Mouse (Mus musculus) erythroblast, embryonic 14.5 days (primary cell): ENCODE measurements around the gene Gipc1. TPM values are rescaled to one million over a fixed set of nuclear protein-coding genes. Genes with fewer than 3 reads are reported as not detected.

Source experiments
- H3K27me3 ChIP-seq: 2 replicates; pipeline ENCODE4 v1.6.1; 2012; ENCODE audit warnings: inconsistent platforms; ENCODE audit not compliant: control insufficient read depth
- H3K36me3 ChIP-seq: 2 replicates; pipeline ENCODE4 v1.6.1; 2012; ENCODE audit warnings: mild to moderate bottlenecking, inconsistent platforms; ENCODE audit not compliant: control insufficient read depth
- H3K4me1 ChIP-seq: 2 replicates; pipeline ENCODE4 v1.6.1; 2012; ENCODE audit warnings: inconsistent platforms; ENCODE audit not compliant: control insufficient read depth
- H3K4me3 ChIP-seq: replicated peaks from 2 replicates; pipeline ENCODE3; 2012; ENCODE audit warnings: moderate library complexity, mild to moderate bottlenecking, inconsistent platforms
- H3K9me3 ChIP-seq: 2 replicates; pipeline ENCODE4 v1.6.1; 2012; ENCODE audit warnings: low read length, inconsistent platforms, mixed read lengths; ENCODE audit not compliant: control insufficient read depth
- GATA1 ChIP-seq: IDR thresholded peaks from 2 replicates; pipeline ENCODE4 v1.6.1; 2012; ENCODE audit warnings: low read length, inconsistent platforms, mixed read lengths
- TAL1 ChIP-seq: IDR thresholded peaks from 3 replicates; pipeline ENCODE4 v1.6.1; 2012; ENCODE audit warnings: low read length, inconsistent platforms, mixed read lengths
- polyA plus RNA-seq: library from polyadenylated mRNA; stranded (reverse); fragments of >175 nt; gene quantifications from 2 replicates; pipeline ENCODE4 v1.2.3, GENCODE M21; 2012

Gene Gipc1
- polyA plus RNA-seq, 1 experiment, result 10.0 TPM

DNA sequence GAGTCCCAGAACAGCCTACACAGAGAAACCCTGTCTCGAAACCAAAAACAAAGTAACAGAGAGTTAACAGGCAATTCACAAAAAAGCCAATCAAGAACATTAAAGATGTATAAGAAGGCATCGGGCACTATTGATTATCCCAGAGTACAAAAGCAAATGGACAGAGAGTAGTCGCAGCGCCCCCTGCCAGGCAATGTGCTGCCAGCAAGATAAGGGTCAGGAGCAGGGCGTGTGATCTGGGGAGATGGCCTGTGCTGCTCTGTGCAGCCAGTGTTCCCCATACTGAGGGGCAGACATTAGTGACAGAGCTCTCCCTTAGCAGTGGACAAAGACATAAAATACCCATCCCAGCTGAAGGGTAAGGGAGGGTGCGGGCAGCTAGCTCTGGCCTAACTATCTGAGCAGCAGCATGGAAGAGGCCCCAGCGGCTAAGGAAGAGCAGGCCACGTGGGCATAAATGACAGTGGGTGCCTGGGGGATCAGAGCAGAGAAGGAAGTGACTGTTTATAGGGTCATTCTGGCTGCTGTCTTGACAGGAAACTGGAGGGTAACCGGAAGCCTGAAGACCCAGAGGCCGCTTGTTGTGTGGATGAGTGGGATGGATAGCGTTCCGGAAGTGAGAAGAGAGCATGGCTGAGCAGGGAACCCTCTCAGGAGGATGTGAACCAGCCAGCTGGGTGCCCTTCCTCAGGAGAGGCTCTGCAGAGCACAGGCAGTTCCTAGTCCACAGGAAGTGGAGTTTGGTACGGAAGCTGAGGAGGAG is 4.2 kb downstream of the Gipc1 start:
- H3K27me3 ChIP-seq, result no peaks in the 10 kb centered on the region
- H3K4me1 ChIP-seq, result peaks cover 58% of the 10 kb centered on the region
- H3K36me3 ChIP-seq, result peaks cover 27% of the 10 kb centered on the region
- TF ChIP-seq TAL1, result no peak
- no peak for TF ChIP-seq GATA1
- H3K4me3 ChIP-seq, result no peak overlapping the region
- H3K9me3 ChIP-seq, result no peaks in the 10 kb centered on the region

DNA sequence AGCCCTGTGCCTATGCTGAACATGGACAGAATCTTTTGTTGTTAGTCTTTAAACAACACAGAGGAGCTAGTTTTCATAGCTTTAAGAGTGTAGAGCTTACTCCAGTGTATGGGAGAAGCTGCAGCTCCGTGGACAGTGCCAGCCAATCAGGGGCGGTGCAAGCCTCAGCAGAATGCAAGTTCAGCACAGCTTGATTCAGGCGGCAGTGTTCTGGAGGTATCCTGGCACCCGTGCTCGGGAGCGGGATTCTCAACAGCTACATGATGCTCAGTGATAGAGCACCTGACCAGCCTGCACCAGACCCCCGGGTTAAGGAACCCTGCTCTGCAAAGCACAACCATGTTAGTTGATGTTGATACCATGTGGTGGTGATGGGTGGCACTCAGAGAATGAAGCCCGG is 8.1 kb downstream of the Gipc1 start:
- H3K9me3 ChIP-seq, result no peaks in the 10 kb centered on the region
- no peaks in the 10 kb centered on the region for H3K27me3 ChIP-seq
- peaks cover 43% of the 10 kb centered on the region for H3K4me1 ChIP-seq
- H3K36me3 ChIP-seq, result peaks cover 29% of the 10 kb centered on the region
- TF ChIP-seq GATA1 (no peak), TAL1 (no peak)
- no peak overlapping the region for H3K4me3 ChIP-seq

DNA sequence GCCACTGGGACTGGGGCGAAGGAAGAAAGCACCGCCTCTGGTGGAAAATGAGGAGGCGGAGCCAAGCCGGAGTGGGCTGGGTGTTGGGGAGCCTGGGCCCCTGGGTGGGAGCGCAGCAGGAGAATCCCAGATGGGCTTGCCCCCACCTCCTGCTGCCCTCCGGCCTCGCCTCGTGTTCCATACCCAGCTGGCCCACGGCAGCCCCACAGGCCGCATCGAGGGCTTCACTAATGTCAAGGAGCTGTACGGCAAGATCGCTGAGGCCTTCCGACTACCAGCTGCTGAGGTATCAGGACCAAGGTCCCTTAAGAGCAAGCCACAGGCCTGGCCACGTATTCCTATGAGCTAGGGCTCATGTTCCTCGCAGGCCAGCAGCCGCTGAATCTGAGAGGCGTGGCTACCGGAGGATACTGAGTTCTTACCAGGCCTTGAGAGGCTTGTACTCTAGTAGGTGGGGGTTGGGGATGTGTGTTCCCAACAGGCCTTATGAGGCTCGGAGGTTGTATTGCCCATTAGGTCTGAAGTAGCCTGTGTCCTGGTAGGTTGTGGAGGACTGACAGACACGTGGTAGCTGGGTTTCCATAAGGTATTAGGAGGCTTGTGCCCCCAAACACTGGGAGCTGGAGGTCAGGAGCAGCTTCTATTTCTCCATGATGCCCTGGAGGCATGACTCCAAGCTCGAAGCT is 8.7 kb downstream of the Gipc1 start:
- H3K27me3 ChIP-seq, result peaks cover 2% of the 10 kb centered on the region; the same call in 1 of the 2 replicates
- TF ChIP-seq GATA1, result no peak
- peaks cover 41% of the 10 kb centered on the region for H3K4me1 ChIP-seq
- H3K36me3 ChIP-seq, result peaks cover 27% of the 10 kb centered on the region
- H3K4me3 ChIP-seq, result no peak overlapping the region
- H3K9me3 ChIP-seq, result no peaks in the 10 kb centered on the region

DNA sequence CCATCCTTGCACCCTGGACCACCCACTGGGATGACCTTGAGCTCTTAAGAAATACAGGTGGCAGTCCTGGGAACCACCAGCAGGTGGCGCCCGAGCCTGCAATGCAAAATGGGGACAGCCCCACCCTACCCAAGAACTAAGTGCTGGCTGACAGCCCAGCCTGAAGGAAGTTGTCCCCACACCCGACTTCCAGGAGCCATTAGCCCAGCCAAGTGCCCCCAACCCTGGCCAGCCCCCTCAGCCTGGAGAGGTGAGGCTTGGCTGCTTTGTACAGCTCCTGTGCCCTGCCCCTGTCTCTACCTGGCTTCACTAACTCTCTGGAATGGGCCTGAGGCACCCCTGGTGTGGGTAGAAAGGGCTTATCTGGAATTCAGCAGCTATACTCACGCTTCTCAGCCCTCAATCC is 9.9 kb downstream of the Gipc1 start:
- H3K9me3 ChIP-seq, result no peaks in the 10 kb centered on the region
- TF ChIP-seq TAL1, result no peak
- no peak for TF ChIP-seq GATA1
- H3K4me3 ChIP-seq, result no peak overlapping the region
- H3K27me3 ChIP-seq, result peaks cover 12% of the 10 kb centered on the region
- peaks cover 42% of the 10 kb centered on the region for H3K4me1 ChIP-seq
- H3K36me3 ChIP-seq, result peaks cover 18% of the 10 kb centered on the region

DNA sequence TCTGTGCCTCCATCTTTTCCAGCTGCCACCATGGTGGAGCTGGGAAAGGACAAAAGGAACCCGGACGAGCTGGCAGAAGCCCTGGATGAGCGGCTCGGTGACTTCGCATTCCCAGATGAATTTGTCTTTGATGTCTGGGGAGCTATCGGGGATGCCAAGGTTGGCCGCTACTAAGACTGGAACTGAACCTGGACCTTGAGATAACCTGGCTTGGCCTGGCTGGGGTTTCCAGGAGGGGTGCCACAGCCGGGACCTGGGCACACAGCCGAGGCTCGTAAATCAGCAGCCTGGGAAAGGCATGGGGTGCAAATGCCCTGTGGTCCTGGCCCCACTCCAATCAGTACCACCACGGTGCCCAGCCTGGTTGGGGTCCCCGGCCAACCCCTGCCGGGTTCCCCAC is 11.6 kb downstream of the Gipc1 start:
- Histone ChIP-seq H3K4me1 (peaks cover 50% of the 10 kb centered on the region), H3K9me3 (peaks cover 2% of the 10 kb centered on the region; the same call in 1 of the 2 replicates), H3K4me3 (no peak overlapping the region), H3K27me3 (peaks cover 25% of the 10 kb centered on the region), H3K36me3 (peaks cover 18% of the 10 kb centered on the region)
- TF ChIP-seq TAL1, result no peak
- TF ChIP-seq GATA1, result no peak

DNA sequence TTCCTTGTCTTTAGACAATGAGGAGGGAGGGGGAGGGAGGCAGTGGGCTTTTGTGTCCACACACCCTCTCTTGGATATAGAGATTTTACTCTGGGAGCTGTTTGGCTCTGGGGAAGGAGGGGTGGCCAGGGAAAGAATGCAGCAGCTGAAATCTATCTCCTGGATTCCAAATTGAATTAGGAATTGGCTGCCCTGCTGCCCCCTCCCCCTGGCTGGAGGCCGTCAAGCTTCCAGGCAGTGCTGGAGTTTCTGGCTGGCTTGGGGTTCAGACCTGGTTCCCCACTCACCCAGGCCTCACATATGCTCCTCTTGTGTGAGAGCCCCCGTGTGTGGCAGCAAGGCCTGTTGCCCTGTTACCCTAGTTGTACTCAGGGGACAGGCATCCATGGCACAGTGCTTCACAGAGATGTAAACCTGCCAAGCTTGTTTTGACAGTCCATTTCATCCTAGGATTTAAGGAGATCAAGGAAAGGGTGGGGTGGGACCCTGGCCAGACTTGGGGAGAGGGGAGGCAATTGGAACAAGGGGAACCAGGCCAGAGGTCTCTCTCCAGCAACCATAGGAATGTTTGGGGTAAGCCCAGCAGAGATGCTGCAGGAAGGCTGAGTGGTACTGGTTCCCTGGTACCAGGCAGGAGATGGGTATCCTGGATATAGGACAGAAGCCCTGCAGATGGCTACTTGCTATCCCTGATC is 12.6 kb downstream of the Gipc1 start:
- no peak overlapping the region for H3K4me3 ChIP-seq
- peaks cover 25% of the 10 kb centered on the region for H3K27me3 ChIP-seq
- H3K4me1 ChIP-seq, result peaks cover 48% of the 10 kb centered on the region
- H3K9me3 ChIP-seq, result peaks cover 2% of the 10 kb centered on the region; the same call in 1 of the 2 replicates
- H3K36me3 ChIP-seq, result peaks cover 23% of the 10 kb centered on the region
- no peak for TF ChIP-seq GATA1
- TF ChIP-seq TAL1, result no peak

DNA sequence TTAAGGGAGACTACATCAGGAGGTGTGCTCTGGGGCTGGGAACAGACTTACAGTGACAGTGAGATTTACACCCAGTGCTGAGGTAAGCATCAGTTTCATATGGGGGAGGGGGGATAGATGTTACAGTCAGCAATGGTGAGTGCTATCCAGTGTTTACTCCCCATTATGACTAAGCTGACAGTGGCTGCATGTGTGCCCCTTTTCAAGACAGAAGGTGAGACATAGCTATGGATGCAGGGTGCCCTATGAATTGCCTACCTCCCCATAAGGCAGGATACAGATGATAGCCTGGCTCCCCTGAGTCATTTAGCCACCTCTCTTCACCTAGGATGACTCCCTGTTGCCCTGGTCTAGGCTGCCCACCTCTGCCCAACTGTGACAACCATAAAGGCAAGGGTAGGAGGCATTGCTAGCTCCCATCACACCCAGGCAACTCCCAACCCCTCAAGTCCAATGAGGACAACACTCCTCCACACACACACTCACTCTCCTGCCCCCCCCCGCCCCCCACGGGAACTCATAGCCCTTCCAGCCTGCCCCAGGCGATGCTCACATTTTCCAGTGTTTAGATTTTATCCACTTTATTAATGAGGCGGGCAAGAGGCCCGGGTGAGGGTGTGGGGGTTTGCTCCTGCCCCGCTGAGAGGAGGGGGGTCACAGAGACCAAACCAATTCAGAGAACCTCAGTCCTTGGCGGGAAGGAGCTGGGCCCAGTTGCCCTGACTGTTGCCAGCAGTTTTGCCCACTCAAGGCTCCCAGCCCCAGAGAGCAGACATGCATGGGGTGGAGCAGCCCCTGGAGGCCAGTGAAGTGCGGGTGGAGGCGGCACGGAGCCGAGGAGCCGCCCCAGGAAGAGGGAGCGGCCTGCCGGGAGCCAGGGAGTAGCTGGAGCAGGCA is 13.7 kb downstream of the Gipc1 start, which contains the start of gene Ptger1:
TSS of gene Ptger1 (plus strand) at position 710 of the 897 bp plus-strand sequence.
- peaks cover 2% of the 10 kb centered on the region; the same call in 1 of the 2 replicates for H3K9me3 ChIP-seq
- H3K4me3 ChIP-seq, result no peak within 1 kb of the TSS
- H3K36me3 ChIP-seq, result peaks cover 30% of the 10 kb centered on the region
- peaks cover 40% of the 10 kb centered on the region for H3K4me1 ChIP-seq
- H3K27me3 ChIP-seq, result peaks cover 25% of the 10 kb centered on the region
- TF ChIP-seq TAL1 (no peak), GATA1 (no peak)

DNA sequence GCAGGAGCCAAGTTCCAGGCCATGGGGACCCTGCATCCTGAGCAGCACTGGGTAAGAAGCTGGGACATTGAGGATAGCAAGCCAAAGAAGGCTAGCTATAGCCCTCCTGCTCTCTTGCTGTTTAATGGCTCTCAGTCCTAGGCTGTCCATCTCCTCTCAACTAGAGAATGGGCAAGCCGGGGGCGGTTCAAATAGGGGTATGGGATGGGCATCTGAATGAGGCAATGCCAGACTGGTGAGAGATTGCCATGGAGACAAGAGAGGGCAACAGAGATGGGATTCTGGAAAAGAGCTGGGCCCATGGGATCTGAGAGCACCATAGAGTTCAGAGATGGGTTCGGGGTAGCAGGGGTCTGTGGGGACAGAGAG is 14.4 kb downstream of the Gipc1 start:
- no peak overlapping the region for H3K4me3 ChIP-seq
- peaks cover 35% of the 10 kb centered on the region for H3K4me1 ChIP-seq
- peaks cover 25% of the 10 kb centered on the region for H3K27me3 ChIP-seq
- peaks cover 2% of the 10 kb centered on the region; the same call in 1 of the 2 replicates for H3K9me3 ChIP-seq
- TF ChIP-seq TAL1 (no peak), GATA1 (no peak)
- peaks cover 36% of the 10 kb centered on the region for H3K36me3 ChIP-seq
